Mouse (Mus musculus) brain, embryonic 14.5 days (tissue): ENCODE data around the gene Gstp2. TPM values are rescaled to one million over a fixed set of nuclear protein-coding genes. Genes with fewer than 3 reads are reported as not detected.
A peak's percentile ranks its signal among the peaks of the same experiment; 100 is the strongest.
"Not testable (repeated sequence)": the region's sequence is repeated elsewhere in the genome, so short reads cannot be mapped to it uniquely, and the experiment has no call there.

Experiments
- DNase-seq: peaks from one replicate; pipeline ENCODE4 v3.0.0-alpha.2; 2011; ENCODE audit warnings: low read depth
- CTCF ChIP-seq: fragments of 200-500 bp; IDR thresholded peaks from 2 replicates; pipeline ENCODE4 v1.5.1; 2012; ENCODE audit warnings: inconsistent platforms, mild to moderate bottlenecking, moderate library complexity, borderline replicate concordance; ENCODE audit not compliant: insufficient read depth, insufficient read length; ENCODE audit errors: extremely low read depth
- POLR2A ChIP-seq: fragments of 200-500 bp; IDR thresholded peaks from 2 replicates; pipeline ENCODE4 v1.6.1; 2012; ENCODE audit warnings: mild to moderate bottlenecking, inconsistent platforms, borderline replicate concordance; ENCODE audit not compliant: poor library complexity, insufficient read depth, insufficient read length, severe bottlenecking; ENCODE audit errors: extremely low read depth
- polyA plus RNA-seq: library from polyadenylated mRNA; depleted of rRNA; stranded (reverse); fragments of >200 nt; gene quantifications from 2 replicates; pipeline ENCODE4 v1.2.3, GENCODE M21; 2012

Gstp2 gene
- polyA plus RNA-seq, 1 experiment, result 2.9 TPM

GRCm38 (mm10) chr19:4037788-4038232 is 8.0 kb downstream of the Gstp2 start, which contains the start of gene Gstp1:
TSS of gene Gstp1 (minus strand) at chr19:4037985.
- peak; percentile 88 for DNase-seq
- TF ChIP-seq CTCF (no peak), POLR2A (peak; percentile 55; the same call in 1 of the 2 replicates)

DNA sequence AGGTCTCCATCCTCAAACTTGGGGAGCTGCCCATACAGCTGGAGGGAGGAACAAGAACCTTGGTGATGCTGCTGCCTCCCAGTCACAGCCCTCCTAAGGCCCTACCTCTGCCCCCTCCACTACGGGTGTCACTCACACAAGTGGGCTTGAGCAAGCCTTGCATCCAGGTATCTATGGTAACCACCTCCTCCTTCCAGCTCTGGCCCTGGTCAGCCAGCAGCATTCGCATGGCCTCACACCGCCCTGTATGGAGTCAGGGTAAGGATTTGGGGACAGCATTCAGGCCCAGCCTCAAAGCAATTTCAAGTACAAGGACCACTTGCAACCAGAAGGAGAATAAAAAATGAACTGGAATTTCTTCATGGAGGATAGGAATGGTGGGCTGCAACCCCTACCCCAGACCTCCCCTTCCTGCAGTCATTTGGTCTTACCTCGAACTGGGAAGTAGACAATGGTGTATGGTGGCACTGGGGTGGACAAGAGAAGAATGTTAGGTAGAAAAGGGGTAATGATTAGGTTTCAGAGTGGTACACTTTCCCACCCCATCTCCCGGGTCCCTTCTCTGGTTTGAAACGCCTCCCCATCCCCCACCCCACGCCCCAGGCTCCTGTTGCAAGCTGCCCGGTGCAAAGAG is 8.6 kb downstream of the Gstp2 start:
- DNase-seq, result not testable (repeated sequence)

DNA sequence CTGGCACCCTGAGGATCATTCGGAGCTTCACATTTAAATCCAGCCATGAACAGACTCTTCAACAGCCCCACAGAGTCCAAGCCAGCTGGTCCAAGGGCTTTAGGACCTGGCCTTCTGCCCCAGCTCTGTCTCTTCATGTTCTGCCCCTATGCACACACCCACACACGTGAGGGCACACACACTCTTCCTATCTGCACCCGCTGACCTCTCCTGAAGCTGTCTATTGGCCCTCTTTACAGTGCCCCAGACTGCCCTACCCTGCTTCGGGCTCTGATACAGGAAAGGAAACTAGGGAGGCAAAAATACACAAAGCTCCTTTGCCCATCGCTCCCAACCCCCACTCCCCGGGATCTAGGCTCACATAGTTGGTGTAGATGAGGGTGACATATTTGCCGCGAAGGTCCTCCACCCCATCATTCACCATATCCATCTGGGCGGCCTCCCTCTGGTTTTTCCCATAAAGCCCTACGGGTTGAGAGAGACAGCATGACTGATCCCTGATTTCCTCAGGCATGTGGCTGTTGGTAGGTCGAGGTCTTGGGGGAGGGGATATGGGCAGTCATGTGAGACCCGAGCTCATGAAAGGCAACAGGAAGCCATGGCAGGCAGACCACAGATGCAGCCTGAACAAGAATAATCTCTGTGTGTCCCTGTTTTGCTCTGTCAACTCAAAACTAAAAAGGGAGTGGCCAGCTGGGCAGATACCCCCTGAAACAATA is 9.3 kb downstream of the Gstp2 start:
- DNase-seq, result no peak
- TF ChIP-seq POLR2A (no peak), CTCF (no peak)

GRCm38 (mm10) chr19:4033742-4034141 is 12.1 kb downstream of the Gstp2 start:
- no peak for DNase-seq
- no peak for TF ChIP-seq CTCF
- TF ChIP-seq POLR2A, result no peak

DNA sequence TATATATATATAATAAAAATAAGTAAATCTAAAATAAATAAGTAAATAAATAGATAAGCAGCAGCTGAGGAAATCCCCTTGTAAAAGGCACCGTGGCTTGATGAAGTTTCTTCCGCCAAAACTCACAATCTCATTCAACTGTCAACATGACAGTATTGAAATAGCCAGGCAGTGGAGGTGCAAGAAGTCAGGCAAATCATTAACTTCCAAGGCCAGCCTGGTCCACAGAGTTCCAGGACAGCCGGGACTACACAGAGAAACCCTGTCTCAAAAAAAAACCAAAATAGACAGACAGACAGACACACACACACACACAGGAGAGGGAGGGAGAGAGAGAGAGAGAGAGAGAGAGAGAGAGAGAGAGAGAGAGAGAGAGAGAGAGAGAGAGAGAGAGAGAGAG is 12.5 kb downstream of the Gstp2 start:
- TF ChIP-seq POLR2A (no peak), CTCF (no peak)
- no peak for DNase-seq

GRCm38 (mm10) chr19:4032668-4033067 is 13.2 kb downstream of the Gstp2 start:
- no peak for TF ChIP-seq CTCF
- TF ChIP-seq POLR2A, result no peak
- no peak for DNase-seq

GRCm38 (mm10) chr19:4027576-4027975 is 18.2 kb downstream of the Gstp2 start:
- TF ChIP-seq POLR2A, result no peak
- no peak for TF ChIP-seq CTCF
- no peak for DNase-seq

GRCm38 (mm10) chr19:4023185-4023584 is 22.6 kb downstream of the Gstp2 start:
- DNase-seq, result no peak
- TF ChIP-seq CTCF, result no peak
- TF ChIP-seq POLR2A, result no peak

DNA sequence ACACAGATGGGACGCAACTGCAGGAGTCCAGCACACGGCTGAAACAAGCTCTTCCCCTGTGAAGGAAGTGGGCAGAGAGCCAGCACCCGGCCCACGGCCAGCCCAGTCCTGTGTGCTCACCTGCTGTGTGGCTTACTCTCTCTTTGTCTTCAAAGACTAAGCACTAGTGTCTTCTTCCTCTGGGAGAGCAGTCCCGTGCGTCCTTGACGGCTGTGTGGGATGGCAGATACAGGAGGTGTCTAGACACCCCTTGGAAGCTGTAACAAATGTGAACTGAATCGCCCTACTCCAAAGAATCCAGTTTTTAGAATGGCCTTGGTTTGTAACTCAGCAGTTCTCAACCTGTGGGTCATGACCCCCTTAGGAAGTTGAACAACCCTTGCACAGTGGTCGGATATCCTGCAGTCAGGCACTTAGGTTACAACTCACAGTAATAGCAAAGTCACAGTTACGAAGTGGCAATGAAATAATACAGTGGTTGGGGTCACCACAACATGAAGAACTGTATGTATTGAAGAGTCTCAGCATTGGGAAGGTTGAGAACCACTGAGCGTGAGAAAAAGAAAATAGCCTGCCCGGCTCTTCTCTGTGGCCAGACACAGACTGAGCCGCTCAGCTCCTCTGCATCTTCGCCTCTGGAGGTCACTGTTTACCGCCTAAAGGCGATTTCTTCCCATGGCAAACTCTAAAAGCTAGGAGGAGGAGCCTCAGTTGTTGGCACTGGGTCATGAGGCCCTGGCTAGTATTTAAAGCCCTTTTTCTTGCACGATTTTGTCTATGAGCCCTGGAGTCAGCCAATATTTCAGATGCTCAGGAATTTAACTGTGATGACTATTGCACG is 26.9 kb downstream of the Gstp2 start:
- TF ChIP-seq CTCF, result peak; percentile 77
- TF ChIP-seq POLR2A, result no peak
- DNase-seq, result peak; percentile 89

DNA sequence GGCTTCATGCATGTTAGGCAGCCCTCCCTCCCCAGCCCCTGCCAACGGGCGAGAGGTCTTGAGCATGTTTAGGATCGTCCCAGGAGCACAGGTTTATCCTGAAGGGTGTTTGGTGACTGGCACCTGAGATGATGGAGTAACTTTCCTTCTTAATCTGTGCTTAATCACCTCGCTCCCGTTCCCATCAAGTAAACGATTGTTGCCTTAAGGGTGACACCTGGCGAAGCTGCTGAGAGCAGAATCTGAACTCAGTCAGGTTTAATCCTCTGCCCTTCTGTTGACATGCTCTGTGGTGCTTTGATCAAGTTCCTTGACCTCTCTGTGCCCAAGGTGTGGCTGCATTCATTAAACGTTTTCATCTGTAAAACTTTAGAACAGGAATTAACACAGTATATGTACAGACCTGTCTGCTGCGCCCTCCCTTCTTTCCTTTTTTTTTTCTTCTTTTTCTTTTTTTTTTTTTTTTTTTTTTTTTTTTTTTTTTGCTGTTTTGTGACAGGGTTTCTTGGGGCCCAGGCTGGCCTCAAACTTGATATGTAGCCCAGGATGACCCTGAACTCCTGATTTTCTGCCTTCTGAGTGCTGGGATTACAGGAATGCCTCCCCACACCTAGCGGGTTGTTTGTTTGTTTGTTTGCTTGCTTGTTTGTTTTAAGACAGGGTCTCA is 27.8 kb downstream of the Gstp2 start:
- no peak for DNase-seq

GRCm38 (mm10) chr19:4015635-4016034 is 30.2 kb downstream of the Gstp2 start:
- TF ChIP-seq POLR2A (no peak), CTCF (no peak)
- DNase-seq, result no peak

More for the DNA sequence above, 27.8 kb downstream of the Gstp2 start:
- TF ChIP-seq POLR2A, result no peak
- TF ChIP-seq CTCF, result no peak
